Mouse (Mus musculus) forebrain, postnatal 0 days (tissue): Measurements from ENCODE around the gene Olfr872. TPM values are rescaled to one million over a fixed set of nuclear protein-coding genes. Genes with fewer than 3 reads are reported as not detected.
"Not testable (repeated sequence)": the region's sequence is repeated elsewhere in the genome, so short reads cannot be mapped to it uniquely, and the experiment has no call there.

Experiments used
- ATAC-seq: fragments of 200-750 bp; cut with Nextera tagmentation; 2 replicates; pipeline ENCODE4 v1.8.0; 2017; ENCODE audit warnings: mild to moderate bottlenecking, moderate library complexity
- DNase-seq: peaks from one replicate; pipeline ENCODE4 v3.0.0-alpha.2; 2015
- H3K27ac ChIP-seq: fragments of 300-500 bp; sonication (generic); 2 replicates; pipeline ENCODE4 v1.5.1; 2014; ENCODE audit warnings: low read depth, mild to moderate bottlenecking, antibody characterized with exemption, low read length, moderate library complexity, mixed read lengths
- H3K27me3 ChIP-seq: fragments of 300-500 bp; sonication (generic); 2 replicates; pipeline ENCODE4 v1.6.1; 2014; ENCODE audit warnings: mild to moderate bottlenecking, low read length, mixed read lengths; ENCODE audit not compliant: insufficient read depth
- H3K36me3 ChIP-seq: fragments of 300-500 bp; sonication (generic); 2 replicates; pipeline ENCODE4 v1.6.1; 2014; ENCODE audit warnings: mild to moderate bottlenecking, moderate library complexity; ENCODE audit not compliant: insufficient read depth
- H3K4me1 ChIP-seq: fragments of 300-500 bp; sonication (generic); 2 replicates; pipeline ENCODE4 v1.6.1; 2014; ENCODE audit warnings: antibody characterized with exemption; ENCODE audit not compliant: insufficient read depth
- H3K4me2 ChIP-seq: fragments of 300-500 bp; sonication (generic); 2 replicates; pipeline ENCODE4 v1.6.1; 2014; ENCODE audit warnings: low read depth, mild to moderate bottlenecking, moderate library complexity
- H3K4me3 ChIP-seq: fragments of 300-500 bp; sonication (generic); 2 replicates; pipeline ENCODE4 v1.5.1; 2014; ENCODE audit warnings: low read depth, low read length, mixed read lengths
- H3K9ac ChIP-seq: fragments of 300-500 bp; sonication (generic); 2 replicates; pipeline ENCODE4 v1.6.1; 2014; ENCODE audit warnings: mild to moderate bottlenecking
- H3K9me3 ChIP-seq: fragments of 300-500 bp; sonication (generic); 2 replicates; pipeline ENCODE4 v1.6.1; 2016; ENCODE audit warnings: low read length
- CTCF ChIP-seq: sonication (generic); IDR thresholded peaks from 2 replicates; pipeline ENCODE4 v1.5.1; 2016; ENCODE audit warnings: antibody characterized with exemption, control low read depth, low read depth
- WGBS: fragments of 180-500 bp; shearing (Covaris S2); extraction: QIAGEN DNeasy Blood & Tissue Kit; methylation state at CpG from one replicate; pipeline ENCODE4 v1.1.7; 2014; 5-methylcytosine and 5-hydroxymethylcytosine counted together
- polyA plus RNA-seq: library from polyadenylated mRNA; unstranded; fragments of >200 nt; fragmentation: Nextera tagmentation; extraction: Ambion mirVana; gene quantifications from 2 replicates; pipeline ENCODE4 v1.2.1, GENCODE M21; 2015
- total RNA-seq: library from RNA; depleted of rRNA; stranded (reverse); fragments of >200 nt; gene quantifications from 2 replicates; pipeline ENCODE4 v1.2.3, GENCODE M21; 2014; rRNA removed

Gene Olfr872
- total RNA-seq = not detected in 2 replicates
- polyA plus RNA-seq = not detected in 2 replicates

DNA sequence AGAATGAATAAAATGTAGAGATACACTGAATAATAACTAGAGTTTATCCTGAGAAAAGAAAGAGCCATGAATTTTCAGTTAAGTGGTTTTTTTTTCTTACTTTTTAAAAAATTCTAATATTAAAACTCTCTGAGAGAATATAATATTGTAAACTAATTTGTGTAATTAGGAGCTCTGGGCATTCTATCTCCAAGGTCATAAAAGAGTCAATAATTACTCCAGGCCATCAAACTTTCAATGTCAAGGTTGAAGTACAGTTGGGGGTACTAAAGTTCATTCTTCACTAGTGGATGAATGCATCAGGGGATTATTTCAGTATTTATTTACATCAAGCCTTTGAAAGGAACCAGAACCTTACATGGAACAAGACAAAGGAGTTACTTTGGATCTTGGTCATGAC is at the start of gene Olfr872:
Olfr872 (plus strand) TSS at position 301 of the 400 bp plus-strand sequence.
- H3K27ac ChIP-seq = no peak within 1 kb of the TSS
- H3K36me3 ChIP-seq = no peaks in the 10 kb centered on the region
- no peak within 1 kb of the TSS for H3K4me2 ChIP-seq
- no peaks in the 10 kb centered on the region for H3K4me1 ChIP-seq
- H3K27me3 ChIP-seq = no peaks in the 10 kb centered on the region
- no peak for TF ChIP-seq CTCF
- no peak within 1 kb of the TSS for H3K9ac ChIP-seq
- no peaks in the 10 kb centered on the region for H3K9me3 ChIP-seq
- DNase-seq (no peak), ATAC-seq (no peak)
- no peak within 1 kb of the TSS for H3K4me3 ChIP-seq

GRCm38 (mm10) chr9:20202131-20202530 is 34.8 kb upstream of the Olfr872 start:
- no peak for ATAC-seq
- no peaks in the 10 kb centered on the region for H3K27me3 ChIP-seq
- no peak for DNase-seq
- H3K4me1 ChIP-seq = no peaks in the 10 kb centered on the region
- 60% methylated on average over 1 of the region's 1 CpGs for WGBS
- H3K9ac ChIP-seq = no peak overlapping the region
- no peak overlapping the region for H3K4me3 ChIP-seq
- no peak for TF ChIP-seq CTCF
- no peaks in the 10 kb centered on the region; the same call in 1 of the 2 replicates for H3K9me3 ChIP-seq
- no peaks in the 10 kb centered on the region for H3K36me3 ChIP-seq
- no peak overlapping the region for H3K27ac ChIP-seq
- H3K4me2 ChIP-seq = no peak overlapping the region

- not testable (repeated sequence) for H3K4me3 ChIP-seq, DNase-seq, H3K9me3 ChIP-seq, H3K4me2 ChIP-seq, H3K27me3 ChIP-seq, ATAC-seq, H3K36me3 ChIP-seq, H3K9ac ChIP-seq, H3K4me1 ChIP-seq, H3K27ac ChIP-seq
- 88% methylated on average over 7 of the region's 7 CpGs for WGBS
Measured at GRCm38 (mm10) chr9:20203413-20203984, 33.4 kb upstream of the Olfr872 start.

DNA sequence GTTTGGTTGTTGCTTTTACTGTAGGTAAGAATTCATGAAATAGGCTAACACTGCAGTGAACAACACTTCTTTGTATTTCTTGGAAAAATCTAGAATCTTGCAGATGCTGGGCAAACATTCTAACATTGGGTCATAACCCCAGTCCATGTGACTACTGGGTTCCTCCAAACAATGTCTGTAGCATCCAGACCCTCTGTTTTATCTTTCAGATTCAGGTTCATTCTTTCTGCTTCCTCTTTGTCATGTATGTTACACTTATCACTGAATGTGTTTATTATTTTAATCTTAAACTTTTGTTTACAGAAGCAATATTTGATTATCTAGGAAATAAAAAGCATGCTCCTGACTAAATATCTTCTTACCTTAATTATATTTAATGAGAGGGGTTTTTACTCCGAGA is 26.1 kb upstream of the Olfr872 start:
- WGBS = 41% methylated on average over 1 of the region's 1 CpGs
- Histone ChIP-seq H3K4me3 (no peak overlapping the region), H3K4me2 (no peak overlapping the region), H3K9me3 (no peaks in the 10 kb centered on the region; the same call in none of the 2 replicates), H3K36me3 (no peaks in the 10 kb centered on the region), H3K4me1 (no peaks in the 10 kb centered on the region), H3K27me3 (no peaks in the 10 kb centered on the region), H3K9ac (no peak overlapping the region), H3K27ac (no peak overlapping the region)
- no peak for TF ChIP-seq CTCF
- ATAC-seq = no peak
- DNase-seq = no peak

- no peak overlapping the region for H3K27ac ChIP-seq
- no peak for ATAC-seq
- no peaks in the 10 kb centered on the region for H3K4me1 ChIP-seq
- no peaks in the 10 kb centered on the region for H3K36me3 ChIP-seq
- H3K4me2 ChIP-seq = no peak overlapping the region
- no peaks in the 10 kb centered on the region for H3K27me3 ChIP-seq
- no peak for TF ChIP-seq CTCF
- no peak for DNase-seq
- 81% methylated on average over 2 of the region's 2 CpGs for WGBS
- no peaks in the 10 kb centered on the region; the same call in none of the 2 replicates for H3K9me3 ChIP-seq
- no peak overlapping the region for H3K9ac ChIP-seq
- H3K4me3 ChIP-seq = no peak overlapping the region
Measured at GRCm38 (mm10) chr9:20211477-20211876, 25.4 kb upstream of the Olfr872 start.

- DNase-seq (no peak), ATAC-seq (no peak)
Measured at GRCm38 (mm10) chr9:20211907-20212306, 25.0 kb upstream of the Olfr872 start, which contains the start of gene Olfr871. Olfr871 (plus strand) TSS chr9:20212207.

DNA sequence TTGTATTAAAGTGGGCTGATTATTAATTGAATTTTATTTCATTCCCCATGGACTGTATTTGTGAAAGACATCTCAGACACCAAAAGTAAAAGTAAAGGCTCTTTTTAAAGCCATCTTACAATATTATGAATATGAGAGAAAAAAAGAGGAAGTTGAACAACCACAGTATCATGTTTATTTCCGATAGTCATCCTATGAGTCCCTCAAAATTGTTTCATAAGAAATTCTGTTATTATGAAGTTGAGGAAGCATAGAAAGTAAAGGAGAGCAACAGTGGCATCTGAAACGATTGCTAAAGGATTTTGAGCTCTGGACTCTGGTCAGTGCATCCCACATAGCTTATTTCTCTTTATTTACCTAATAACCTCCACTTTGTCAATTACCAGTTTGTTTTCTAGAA is 459 bp downstream of the Olfr872 start:
- TF ChIP-seq CTCF = no peak

More at GRCm38 (mm10) chr9:20211907-20212306, 25.0 kb upstream of the Olfr872 start, which contains the start of gene Olfr871:
- no peaks in the 10 kb centered on the region; the same call in none of the 2 replicates for H3K9me3 ChIP-seq
- H3K9ac ChIP-seq = no peak within 1 kb of the TSS
- H3K4me3 ChIP-seq = no peak within 1 kb of the TSS
- no peak for TF ChIP-seq CTCF
- no peak within 1 kb of the TSS for H3K27ac ChIP-seq
- no peaks in the 10 kb centered on the region for H3K27me3 ChIP-seq
- no peaks in the 10 kb centered on the region for H3K4me1 ChIP-seq
- H3K4me2 ChIP-seq = no peak within 1 kb of the TSS
- H3K36me3 ChIP-seq = no peaks in the 10 kb centered on the region

More for the DNA sequence above, 459 bp downstream of the Olfr872 start:
- no peak overlapping the region for H3K4me3 ChIP-seq
- no peak overlapping the region for H3K9ac ChIP-seq
- ATAC-seq = no peak
- H3K4me2 ChIP-seq = no peak overlapping the region
- H3K27ac ChIP-seq = no peak overlapping the region
- no peaks in the 10 kb centered on the region for H3K36me3 ChIP-seq
- no peaks in the 10 kb centered on the region for H3K4me1 ChIP-seq
- H3K9me3 ChIP-seq = no peaks in the 10 kb centered on the region
- DNase-seq = no peak
- 69% methylated on average over 2 of the region's 2 CpGs for WGBS
- H3K27me3 ChIP-seq = no peaks in the 10 kb centered on the region
